Comparison of ENCODE assay signal across 12 mouse cellular contexts in the genomic region with DNA sequence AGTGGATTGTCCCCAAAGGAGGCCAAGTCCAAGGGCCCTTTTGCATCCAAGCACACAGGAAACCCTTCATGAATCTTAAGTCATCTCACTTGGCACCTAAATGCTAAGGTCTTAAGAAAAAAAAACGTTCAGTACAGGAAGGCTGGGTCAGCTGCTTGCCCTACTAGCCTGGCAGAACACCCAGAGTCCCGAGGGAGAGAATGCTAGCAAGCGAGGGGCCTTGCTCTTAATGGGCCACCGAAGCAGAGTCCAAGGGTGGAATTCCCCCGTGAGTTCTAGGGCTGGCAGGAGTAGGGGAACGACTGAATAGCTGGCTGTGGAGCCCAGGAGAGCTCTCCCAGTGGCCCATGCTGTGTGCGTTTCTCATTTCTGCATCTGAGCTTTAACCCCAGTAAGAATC. TPM values are rescaled to one million over a fixed set of nuclear protein-coding genes. Genes with fewer than 3 reads are reported as not detected.
DNase-seq lines count a peak whose midpoint lies in the region; ATAC-seq and TF ChIP-seq lines count a peak whose summit lies in the region.
"Had no signal": no experiment of that assay in that cellular context is flagged by ENCODE, and none has a peak within 500 bp of the region (broad histone marks: within the 10 kb centered on the region; RNA-seq: fewer than 3 reads in every experiment).

No protein-coding gene starts in this region.

- peak; percentile 78 for DNase-seq in adrenal gland, postnatal 10 days
- no peak for DNase-seq in adrenal gland, postnatal 4 days (ENCODE audit: low spot score in 2 of 2)
- DNase-seq in heart, postnatal 14 days, result no peak
- DNase-seq in testis, postnatal 14 days (ENCODE audit: low spot score), result no peak
- peak; percentile 35 to 72 for DNase-seq in layer of hippocampus, postnatal 14 days (ENCODE audit: low spot score in 2 of 2)
- DNase-seq: embryo, embryonic 11 days; lung, embryonic 14.5 days; right cerebral cortex, postnatal 14 days had no signal

- no peak overlapping the region for H3K4me2 ChIP-seq in heart, embryonic 15.5 days
- no peak overlapping the region for H3K4me2 ChIP-seq in intestine, embryonic 16.5 days (ENCODE audit: low read depth, low read length)
- H3K4me2 ChIP-seq: heart, embryonic 13.5 days; lung, embryonic 14.5 days had no signal

- H3K9ac ChIP-seq in heart, embryonic 15.5 days, result no peak overlapping the region
- H3K9ac ChIP-seq in intestine, embryonic 16.5 days (ENCODE audit: low read depth, low read length), result no peak overlapping the region
- H3K9ac ChIP-seq: heart, embryonic 13.5 days; lung, embryonic 14.5 days had no signal

- intact Hi-C loops in heart, postnatal 14 days (cut with DNase I), result no loop called here

- 0 out of 2 replicates have a peak overlapping the region, but pooled peaks have one; percentile 1 for H3K27ac ChIP-seq in heart, embryonic 15.5 days
- peak overlapping the region; percentile 69 for H3K27ac ChIP-seq in testis, adult 2 months (ENCODE audit: control insufficient read depth, insufficient read depth, low read depth, low read length)
- no peak overlapping the region for H3K27ac ChIP-seq in intestine, embryonic 16.5 days (ENCODE audit: low read length)
- H3K27ac ChIP-seq: heart, embryonic 13.5 days had no signal

- H3K9me3 ChIP-seq in heart, embryonic 15.5 days (replicated peaks), result no peaks in the 10 kb centered on the region; the same call in 1 of the 2 replicates
- H3K9me3 ChIP-seq in intestine, embryonic 16.5 days (ENCODE audit: control insufficient read depth, low read length), result no peaks in the 10 kb centered on the region
- H3K9me3 ChIP-seq: heart, embryonic 13.5 days had no signal

- H3K27me3 ChIP-seq in heart, embryonic 15.5 days, result no peaks in the 10 kb centered on the region
- no peaks in the 10 kb centered on the region for H3K27me3 ChIP-seq in testis, adult 2 months (ENCODE audit: control insufficient read depth, insufficient read depth, low read length)
- no peaks in the 10 kb centered on the region for H3K27me3 ChIP-seq in intestine, embryonic 16.5 days (replicated peaks; ENCODE audit: control insufficient read depth, insufficient read depth, low read length)

- no peaks in the 10 kb centered on the region for H3K36me3 ChIP-seq in heart, embryonic 15.5 days
- no peaks in the 10 kb centered on the region for H3K36me3 ChIP-seq in testis, adult 2 months (ENCODE audit: control insufficient read depth, insufficient read depth, low read length)
- H3K36me3 ChIP-seq in intestine, embryonic 16.5 days (ENCODE audit: control insufficient read depth, insufficient read depth, low read length), result no peaks in the 10 kb centered on the region
- H3K36me3 ChIP-seq: heart, embryonic 13.5 days had no signal

- no peak overlapping the region for H3K4me3 ChIP-seq in heart, embryonic 15.5 days
- no peak overlapping the region for H3K4me3 ChIP-seq in testis, adult 2 months (ENCODE audit: control insufficient read depth, low read depth, low read length)
- no peak overlapping the region for H3K4me3 ChIP-seq in intestine, embryonic 16.5 days (ENCODE audit: low read length)
- H3K4me3 ChIP-seq: heart, embryonic 13.5 days had no signal

- H3K4me1 ChIP-seq in heart, embryonic 15.5 days (replicated peaks), result peaks cover 6% of the 10 kb centered on the region; the same call in 1 of the 2 replicates
- peaks cover 13% of the 10 kb centered on the region for H3K4me1 ChIP-seq in testis, adult 2 months (ENCODE audit: control insufficient read depth, insufficient read depth, low read length)
- H3K4me1 ChIP-seq in intestine, embryonic 16.5 days (ENCODE audit: control insufficient read depth, insufficient read depth, low read length), result no peaks in the 10 kb centered on the region

- no peak for ATAC-seq in heart, embryonic 15.5 days (replicated peaks; ENCODE audit: insufficient number of reproducible peaks, insufficient read depth, low FRiP score, low read depth)
- ATAC-seq in intestine, embryonic 16.5 days, result no peak

- 58% methylated on average over 7 of the region's 7 CpGs for WGBS in heart, embryonic 15.5 days
- WGBS in intestine, embryonic 16.5 days, result 67% methylated on average over 7 of the region's 7 CpGs

- TF ChIP-seq POLR2A in testis, adult 2 months (IDR thresholded peaks at IDR 0.05; ENCODE audit: control insufficient read depth, low read depth, low read length), result no peak

- TF ChIP-seq CTCF in testis, adult 2 months (IDR thresholded peaks at IDR 0.05; ENCODE audit: control insufficient read depth, insufficient read depth, insufficient replicate concordance, low read depth, low read length), result no peak

RNA-seq across cellular contexts. Expression of gene Endou, which starts 2.3 kb away (rescaled TPM):
- total RNA-seq in adrenal gland, postnatal 10 days (2021), result 1 to 10 TPM; 1.1 to 1.2 TPM
- total RNA-seq in adrenal gland, postnatal 4 days (2021), result 1 to 10 TPM in 1 of 2 experiments, under 1 TPM in 1; 0.95 to 1.1 TPM
- 0.86 and 3.5 TPM in 2 replicates for polyA plus RNA-seq in heart, embryonic 15.5 days (2015; fragmentation: Nextera tagmentation; extraction: Ambion mirVana)
- 1 to 10 TPM; 1.8 to 4.9 TPM for total RNA-seq in heart, postnatal 14 days (2021)
- 0.89 and 1.1 TPM in 2 replicates for polyA plus RNA-seq in testis, adult 2 months (2012; rRNA removed)
- 1 to 10 TPM in 1 of 2 experiments, under 1 TPM in 1; 0.81 to 1.7 TPM for total RNA-seq in layer of hippocampus, postnatal 14 days (2021)
- polyA plus RNA-seq in intestine, embryonic 16.5 days (2015; fragmentation: Nextera tagmentation; extraction: Ambion mirVana), result 0.09 and 0.22 TPM in 2 replicates
- polyA plus RNA-seq: lung, embryonic 14.5 days had no signal

RNA-seq across cellular contexts. Expression of gene Rpap3, which starts 23.2 kb away (rescaled TPM):
- total RNA-seq in adrenal gland, postnatal 10 days (2021), result 10 to 100 TPM; 14.1 to 18.8 TPM
- 10 to 100 TPM; 25.6 to 26.9 TPM for total RNA-seq in adrenal gland, postnatal 4 days (2021)
- 16.8 and 18.7 TPM in 2 replicates for polyA plus RNA-seq in heart, embryonic 15.5 days (2015; fragmentation: Nextera tagmentation; extraction: Ambion mirVana)
- total RNA-seq in heart, postnatal 14 days (2021), result 10 to 100 TPM; 11.5 to 12.4 TPM
- polyA plus RNA-seq in testis, adult 2 months (2012; rRNA removed), result 3.7 and 3.9 TPM in 2 replicates
- 10 to 100 TPM; 25.3 to 26.4 TPM for total RNA-seq in layer of hippocampus, postnatal 14 days (2021)
- 17.5 and 18.8 TPM in 2 replicates for polyA plus RNA-seq in intestine, embryonic 16.5 days (2015; fragmentation: Nextera tagmentation; extraction: Ambion mirVana)

RNA-seq across cellular contexts. Expression of gene Rapgef3, which starts 39.0 kb away (rescaled TPM):
- total RNA-seq in adrenal gland, postnatal 10 days (2021), result 10 to 100 TPM; 22.1 to 24.2 TPM
- 10 to 100 TPM; 19.2 to 27.9 TPM for total RNA-seq in adrenal gland, postnatal 4 days (2021)
- 20.0 and 24.0 TPM in 2 replicates for polyA plus RNA-seq in heart, embryonic 15.5 days (2015; fragmentation: Nextera tagmentation; extraction: Ambion mirVana)
- 10 to 100 TPM; 32.7 to 34.3 TPM for total RNA-seq in heart, postnatal 14 days (2021)
- polyA plus RNA-seq in testis, adult 2 months (2012; rRNA removed), result 16.1 and 16.3 TPM in 2 replicates
- total RNA-seq in layer of hippocampus, postnatal 14 days (2021), result 10 to 100 TPM; 39.3 to 40.1 TPM
- polyA plus RNA-seq in intestine, embryonic 16.5 days (2015; fragmentation: Nextera tagmentation; extraction: Ambion mirVana), result 7.9 and 8.5 TPM in 2 replicates

RNA-seq across cellular contexts. Expression of gene Slc48a1, which starts 49.5 kb away (rescaled TPM):
- 10 to 100 TPM; 66.1 to 78.6 TPM for total RNA-seq in adrenal gland, postnatal 10 days (2021)
- 10 to 100 TPM; 83.0 to 91.7 TPM for total RNA-seq in adrenal gland, postnatal 4 days (2021)
- 64.3 and 76.8 TPM in 2 replicates for polyA plus RNA-seq in heart, embryonic 15.5 days (2015; fragmentation: Nextera tagmentation; extraction: Ambion mirVana)
- 10 to 100 TPM; 78.3 to 78.9 TPM for total RNA-seq in heart, postnatal 14 days (2021)
- polyA plus RNA-seq in testis, adult 2 months (2012; rRNA removed), result 16.3 and 17.0 TPM in 2 replicates
- total RNA-seq in layer of hippocampus, postnatal 14 days (2021), result 100 to 1,000 TPM; 131 to 147 TPM
- polyA plus RNA-seq in intestine, embryonic 16.5 days (2015; fragmentation: Nextera tagmentation; extraction: Ambion mirVana), result 25.4 and 26.9 TPM in 2 replicates

Comparison
In these comparisons a context has a peak if more than half of its experiments do, and no peak if none do; other contexts are left out.
1. DNase-seq: peak in adrenal gland, postnatal 10 days (single experiment) and layer of hippocampus, postnatal 14 days (2 of 2); none in adrenal gland, postnatal 4 days (0 of 2), heart, postnatal 14 days (0 of 2) and testis, postnatal 14 days (single experiment).